Mouse (Mus musculus) adrenal gland, adult 18-20 months (tissue): ENCODE measurements around the gene Cdipt. TPM values are rescaled to one million over a fixed set of nuclear protein-coding genes. Genes with fewer than 3 reads are reported as not detected.

Experiments used
- DNase-seq, 2 experiments: peaks; one replicate each; pipeline ENCODE4 v3.0.0; 2021 to 2022; ENCODE audit warnings: low spot score in 2 of 2
- total RNA-seq, 2 experiments: library from RNA; stranded (reverse); gene quantifications; 1 replicate in 1 of 2; 2 replicates in 1 of 2; pipeline ENCODE4 v1.2.3; 2021

The Cdipt gene
- total RNA-seq, 2 experiments from 2014 or later: 75.0 to 82.1 TPM

- no peak for DNase-seq
These were observed 36.0 kb downstream of the Cdipt start for GRCm38 (mm10) chr7:127011717-127012116.

GRCm38 (mm10) chr7:127012374-127012773, 36.7 kb downstream of the Cdipt start:
- DNase-seq: no peak

GRCm38 (mm10) chr7:127012845-127013244, 37.1 kb downstream of the Cdipt start:
- no peak for DNase-seq

GRCm38 (mm10) chr7:127013385-127013784, 37.7 kb downstream of the Cdipt start:
- no peak for DNase-seq

GRCm38 (mm10) chr7:127014320-127014719, 38.6 kb downstream of the Cdipt start, which contains the start of gene Mvp:
Mvp (minus strand) TSS chr7:127014621.
- peak; percentile 66 to 70 for DNase-seq

- DNase-seq: no peak
These were observed 39.3 kb downstream of the Cdipt start for GRCm38 (mm10) chr7:127014993-127015392.

- DNase-seq: peak in 1 of 2 experiments; percentile 42
These were observed 40.4 kb downstream of the Cdipt start for GRCm38 (mm10) chr7:127016081-127016480.

GRCm38 (mm10) chr7:127016481-127016485, 40.6 kb downstream of the Cdipt start, which contains the start of gene Pagr1b:
Pagr1b (minus strand) TSS chr7:127016484.
- DNase-seq: no peak

GRCm38 (mm10) chr7:127016486-127016938, 40.8 kb downstream of the Cdipt start:
- DNase-seq: peak; percentile 66

- DNase-seq: peak; percentile 92 to 95
These were observed 41.5 kb downstream of the Cdipt start, which contains the start of gene Pagr1a for GRCm38 (mm10) chr7:127016971-127017949. Pagr1a (minus strand) TSS chr7:127017352.

- no peak for DNase-seq
These were observed 42.2 kb downstream of the Cdipt start for GRCm38 (mm10) chr7:127017950-127018345.

GRCm38 (mm10) chr7:127018416-127019305, 42.9 kb downstream of the Cdipt start:
- DNase-seq: no peak

GRCm38 (mm10) chr7:127019306-127019960, 43.7 kb downstream of the Cdipt start:
- no peak for DNase-seq

GRCm38 (mm10) chr7:127020031-127020430, 44.3 kb downstream of the Cdipt start:
- DNase-seq: no peak

- DNase-seq: no peak
These were observed 44.8 kb downstream of the Cdipt start for GRCm38 (mm10) chr7:127020491-127020890.

GRCm38 (mm10) chr7:127020901-127021562, 45.3 kb downstream of the Cdipt start, which contains the start of the genes Gm42742 and Prrt2:
Gm42742 (minus strand) TSS chr7:127021097.
Prrt2 (minus strand) TSS chr7:127021211.
- DNase-seq: peak in 1 of 2 experiments; percentile 34

GRCm38 (mm10) chr7:127021563-127022527, 46.1 kb downstream of the Cdipt start:
- DNase-seq: no peak

- no peak for DNase-seq
These were observed 47.0 kb downstream of the Cdipt start for GRCm38 (mm10) chr7:127022528-127023271.

GRCm38 (mm10) chr7:127023272-127023691, 47.6 kb downstream of the Cdipt start:
- DNase-seq: no peak
